Mouse (Mus musculus): ENCODE results near the gene Mipep. TPM values are rescaled to one million over a fixed set of nuclear protein-coding genes. Genes with fewer than 3 reads are reported as not detected.

The Mipep gene
- polyA plus RNA-seq, 1 experiment from 2014 or later: 18.8 TPM

DNA sequence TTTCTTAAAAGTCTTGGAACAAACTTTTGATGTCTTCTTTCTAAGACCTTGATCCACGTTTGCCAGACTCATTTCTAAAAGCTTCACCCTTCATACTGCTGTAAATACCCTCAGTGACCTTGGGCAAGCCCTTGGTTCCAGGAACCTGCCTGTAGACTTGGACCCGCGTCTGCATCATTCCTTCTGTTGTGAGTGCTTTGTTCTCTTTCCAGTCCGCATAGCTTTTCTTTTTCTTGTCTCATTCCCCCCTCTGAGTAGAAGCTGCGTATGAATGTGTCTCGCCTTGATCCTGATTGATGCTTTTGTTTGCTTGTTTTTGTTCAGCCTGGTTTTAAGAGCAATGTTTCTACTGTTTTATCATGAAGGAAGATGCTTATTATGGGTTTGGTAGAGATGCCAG is 52.3 kb downstream of the Mipep start:
- Histone ChIP-seq H3K4me1 (ENCODE audit: control insufficient read depth, insufficient read depth, low read length) (peaks cover 3% of the 10 kb centered on the region; the same call in 1 of the 2 replicates), H3K9me3 (replicated peaks; ENCODE audit: control insufficient read depth, low read length) (0 out of 2 replicates have a peak, but pooled peaks cover 2% of the 10 kb centered on the region), H3K36me3 (ENCODE audit: control insufficient read depth, insufficient read depth, low read length) (peaks cover 6% of the 10 kb centered on the region; the same call in 1 of the 2 replicates), H3K4me3 (replicated peaks; ENCODE audit: low read length) (no peak overlapping the region), H3K27ac (ENCODE audit: low read length) (no peak overlapping the region), H3K9ac (ENCODE audit: low read length) (no peak overlapping the region), H3K4me2 (ENCODE audit: low read depth, low read length) (no peak overlapping the region), H3K27me3 (ENCODE audit: control insufficient read depth, insufficient read depth, low read length) (no peaks in the 10 kb centered on the region)
- no peak for ATAC-seq (ENCODE audit: insufficient read depth, low FRiP score)
- 78% methylated on average over 6 of the region's 6 CpGs for WGBS

DNA sequence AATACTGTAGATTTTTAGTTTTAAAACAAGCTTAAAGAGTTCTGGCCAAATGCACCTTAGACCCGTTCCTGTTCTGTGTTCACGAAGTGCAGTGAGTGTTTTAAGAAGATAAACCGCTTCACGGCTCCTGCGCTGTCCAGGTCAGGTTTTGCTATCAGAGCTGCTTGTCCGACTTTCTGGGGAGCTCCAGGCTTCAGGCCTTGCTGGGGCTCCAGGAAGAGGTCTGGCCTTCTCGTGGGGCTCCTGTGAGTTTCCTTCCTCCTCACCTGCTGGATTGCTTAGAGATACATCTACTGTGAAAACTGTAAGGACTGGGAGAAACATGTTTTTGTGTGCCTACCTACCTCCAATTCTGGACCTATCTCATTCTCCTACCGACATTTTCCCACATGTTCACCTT is 55.3 kb downstream of the Mipep start:
- peaks cover 5% of the 10 kb centered on the region; the same call in 1 of the 2 replicates for H3K4me1 ChIP-seq (ENCODE audit: control insufficient read depth, insufficient read depth, low read length)
- 78% methylated on average over 8 of the region's 8 CpGs for WGBS
- H3K27ac ChIP-seq (ENCODE audit: low read length): no peak overlapping the region
- no peak overlapping the region for H3K9ac ChIP-seq (ENCODE audit: low read length)
- no peaks in the 10 kb centered on the region for H3K9me3 ChIP-seq (replicated peaks; ENCODE audit: control insufficient read depth, low read length)
- no peaks in the 10 kb centered on the region for H3K27me3 ChIP-seq (ENCODE audit: control insufficient read depth, insufficient read depth, low read length)
- H3K4me2 ChIP-seq (ENCODE audit: low read depth, low read length): no peak overlapping the region
- no peaks in the 10 kb centered on the region for H3K36me3 ChIP-seq (ENCODE audit: control insufficient read depth, insufficient read depth, low read length)
- no peak overlapping the region for H3K4me3 ChIP-seq (replicated peaks; ENCODE audit: low read length)
- no peak for ATAC-seq (ENCODE audit: insufficient read depth, low FRiP score)

DNA sequence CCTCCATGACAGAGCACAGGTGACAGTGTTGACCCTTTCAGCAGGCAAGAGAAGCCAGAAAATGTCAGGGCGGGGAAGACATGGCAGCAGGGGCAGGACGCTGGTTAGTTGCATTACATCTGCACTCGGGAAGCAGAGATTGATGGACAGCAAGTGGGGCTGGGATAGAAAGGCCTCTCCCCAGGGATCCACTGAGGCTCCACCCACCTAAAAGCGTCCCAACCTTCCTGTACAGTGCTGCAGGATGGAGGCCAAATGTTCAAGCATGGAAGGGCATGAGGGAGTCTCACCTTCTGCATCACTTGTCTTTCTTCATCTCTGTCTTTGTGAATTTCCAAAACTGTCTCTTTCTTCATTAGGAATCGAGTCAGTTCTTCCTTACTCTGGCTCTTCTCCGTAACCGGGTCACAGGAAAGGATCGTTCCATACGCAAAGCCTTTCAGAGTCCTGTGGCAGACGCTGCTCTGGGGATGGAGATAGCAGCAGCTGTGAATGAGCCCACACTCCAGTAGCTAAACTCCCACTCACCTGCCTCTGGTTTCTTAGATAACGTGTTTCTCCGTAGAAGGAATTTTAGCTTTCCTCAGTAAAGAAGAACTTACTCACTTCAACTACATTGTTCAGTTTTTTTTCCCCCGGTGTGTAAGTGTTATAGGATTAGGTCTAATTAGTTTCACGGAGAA is 57.7 kb downstream of the Mipep start:
- ATAC-seq (ENCODE audit: insufficient read depth, low FRiP score): no peak
- no peak overlapping the region for H3K4me2 ChIP-seq (ENCODE audit: low read depth, low read length)
- 71% methylated on average over 14 of the region's 14 CpGs for WGBS
- no peaks in the 10 kb centered on the region for H3K9me3 ChIP-seq (replicated peaks; ENCODE audit: control insufficient read depth, low read length)
- H3K36me3 ChIP-seq (ENCODE audit: control insufficient read depth, insufficient read depth, low read length): no peaks in the 10 kb centered on the region
- no peak overlapping the region for H3K27ac ChIP-seq (ENCODE audit: low read length)
- H3K4me1 ChIP-seq (ENCODE audit: control insufficient read depth, insufficient read depth, low read length): peaks cover 7% of the 10 kb centered on the region; the same call in 1 of the 2 replicates
- H3K9ac ChIP-seq (ENCODE audit: low read length): no peak overlapping the region
- no peaks in the 10 kb centered on the region for H3K27me3 ChIP-seq (ENCODE audit: control insufficient read depth, insufficient read depth, low read length)
- no peak overlapping the region for H3K4me3 ChIP-seq (replicated peaks; ENCODE audit: low read length)

DNA sequence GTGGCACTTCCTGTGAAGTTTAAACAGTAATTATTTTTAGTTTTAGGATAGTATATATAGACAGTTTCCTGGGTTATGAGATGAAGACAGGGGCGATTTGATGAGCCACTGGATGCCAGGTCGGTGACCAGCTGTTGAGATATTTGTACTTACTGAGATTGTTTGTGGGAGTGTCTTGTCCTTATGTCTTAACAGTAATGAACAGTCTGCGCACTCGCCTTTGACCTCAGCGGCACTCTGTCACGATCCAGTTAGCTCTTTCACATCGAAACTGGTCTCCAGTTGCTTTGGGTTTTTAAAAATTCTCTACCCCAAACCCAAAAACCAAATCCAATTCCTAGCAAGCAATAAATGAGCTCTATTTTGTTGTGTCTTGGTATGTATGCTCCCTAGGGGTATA is 59.2 kb downstream of the Mipep start:
- 74% methylated on average over 7 of the region's 7 CpGs for WGBS
- H3K4me3 ChIP-seq (replicated peaks; ENCODE audit: low read length): no peak overlapping the region
- H3K27ac ChIP-seq (ENCODE audit: low read length): no peak overlapping the region
- no peaks in the 10 kb centered on the region for H3K9me3 ChIP-seq (replicated peaks; ENCODE audit: control insufficient read depth, low read length)
- H3K27me3 ChIP-seq (ENCODE audit: control insufficient read depth, insufficient read depth, low read length): no peaks in the 10 kb centered on the region
- H3K4me2 ChIP-seq (ENCODE audit: low read depth, low read length): no peak overlapping the region
- no peak for ATAC-seq (ENCODE audit: insufficient read depth, low FRiP score)
- no peak overlapping the region for H3K9ac ChIP-seq (ENCODE audit: low read length)
- H3K4me1 ChIP-seq (ENCODE audit: control insufficient read depth, insufficient read depth, low read length): peaks cover 4% of the 10 kb centered on the region; the same call in 1 of the 2 replicates
- no peaks in the 10 kb centered on the region for H3K36me3 ChIP-seq (ENCODE audit: control insufficient read depth, insufficient read depth, low read length)

DNA sequence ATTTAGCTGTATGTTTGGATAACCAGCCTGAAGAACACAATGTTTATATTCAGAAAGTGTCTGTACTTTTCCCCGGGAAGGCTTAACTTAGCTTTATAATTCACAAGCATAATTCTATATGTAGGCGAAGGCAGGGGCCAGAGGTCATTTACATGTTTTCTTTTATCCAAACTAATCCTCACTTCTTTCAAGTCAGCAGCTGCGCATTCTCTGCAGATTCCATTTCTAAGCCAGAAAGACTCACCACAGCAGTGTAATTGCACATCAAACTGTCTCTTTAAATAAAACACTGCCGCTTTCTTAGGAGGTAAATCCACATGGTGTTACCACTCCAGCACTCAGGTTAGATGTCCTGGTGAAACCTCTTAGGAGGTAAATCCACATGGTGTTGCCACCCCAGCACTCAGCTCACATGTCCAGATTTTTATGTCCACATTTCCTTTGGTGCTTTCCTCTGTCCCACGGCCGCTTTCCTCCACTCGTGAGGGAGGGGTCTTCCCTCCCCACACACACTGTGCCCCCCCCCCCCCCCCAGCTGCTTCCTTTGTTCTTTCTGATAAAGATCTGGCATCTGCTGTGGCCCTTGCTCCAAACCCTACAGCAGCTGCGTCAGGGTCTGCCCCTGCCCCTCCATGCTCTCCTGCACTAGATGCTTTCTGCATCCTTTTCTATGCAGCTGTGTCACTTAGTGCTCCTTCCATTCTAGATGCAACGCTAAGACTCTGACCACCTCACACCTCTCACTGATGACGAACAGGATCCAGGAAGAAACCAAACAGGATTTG is 61.1 kb downstream of the Mipep start:
- Histone ChIP-seq H3K4me1 (ENCODE audit: control insufficient read depth, insufficient read depth, low read length) (peaks cover 4% of the 10 kb centered on the region; the same call in 1 of the 2 replicates), H3K27me3 (ENCODE audit: control insufficient read depth, insufficient read depth, low read length) (no peaks in the 10 kb centered on the region), H3K27ac (ENCODE audit: low read length) (no peak overlapping the region), H3K36me3 (ENCODE audit: control insufficient read depth, insufficient read depth, low read length) (0 out of 2 replicates have a peak, but pooled peaks cover 3% of the 10 kb centered on the region), H3K4me2 (ENCODE audit: low read depth, low read length) (no peak overlapping the region), H3K9ac (ENCODE audit: low read length) (no peak overlapping the region), H3K9me3 (replicated peaks; ENCODE audit: control insufficient read depth, low read length) (no peaks in the 10 kb centered on the region), H3K4me3 (replicated peaks; ENCODE audit: low read length) (no peak overlapping the region)
- ATAC-seq (ENCODE audit: insufficient read depth, low FRiP score): 0 out of 2 replicates have a peak, but pooled peaks have one; percentile 10
- WGBS: 35% methylated on average over 10 of the region's 10 CpGs

DNA sequence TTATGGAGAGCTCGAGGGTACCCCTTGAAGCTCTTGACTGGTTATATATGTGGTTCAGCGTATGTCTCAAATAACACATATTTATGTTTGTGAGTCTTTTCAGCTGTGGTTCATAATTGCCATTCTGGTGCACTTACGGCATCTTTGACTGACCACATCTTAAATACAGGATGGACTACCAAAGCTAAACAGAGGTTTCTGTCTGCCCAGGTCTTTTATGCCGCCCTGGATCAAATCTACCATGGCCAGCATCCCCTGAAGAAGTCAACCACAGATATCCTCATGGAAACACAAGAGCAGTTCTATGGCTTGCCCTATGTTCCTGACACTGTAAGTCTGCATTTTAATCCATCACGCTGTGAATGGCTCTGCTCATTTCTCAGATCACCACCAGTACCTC is 61.8 kb downstream of the Mipep start:
- H3K4me3 ChIP-seq (replicated peaks; ENCODE audit: low read length): no peak overlapping the region
- H3K4me2 ChIP-seq (ENCODE audit: low read depth, low read length): no peak overlapping the region
- peaks cover 5% of the 10 kb centered on the region; the same call in 1 of the 2 replicates for H3K36me3 ChIP-seq (ENCODE audit: control insufficient read depth, insufficient read depth, low read length)
- H3K4me1 ChIP-seq (ENCODE audit: control insufficient read depth, insufficient read depth, low read length): peaks cover 4% of the 10 kb centered on the region; the same call in 1 of the 2 replicates
- 85% methylated on average over 5 of the region's 5 CpGs for WGBS
- H3K27ac ChIP-seq (ENCODE audit: low read length): no peak overlapping the region
- H3K27me3 ChIP-seq (ENCODE audit: control insufficient read depth, insufficient read depth, low read length): no peaks in the 10 kb centered on the region
- no peaks in the 10 kb centered on the region for H3K9me3 ChIP-seq (replicated peaks; ENCODE audit: control insufficient read depth, low read length)
- no peak for ATAC-seq (ENCODE audit: insufficient read depth, low FRiP score)
- no peak overlapping the region for H3K9ac ChIP-seq (ENCODE audit: low read length)

DNA sequence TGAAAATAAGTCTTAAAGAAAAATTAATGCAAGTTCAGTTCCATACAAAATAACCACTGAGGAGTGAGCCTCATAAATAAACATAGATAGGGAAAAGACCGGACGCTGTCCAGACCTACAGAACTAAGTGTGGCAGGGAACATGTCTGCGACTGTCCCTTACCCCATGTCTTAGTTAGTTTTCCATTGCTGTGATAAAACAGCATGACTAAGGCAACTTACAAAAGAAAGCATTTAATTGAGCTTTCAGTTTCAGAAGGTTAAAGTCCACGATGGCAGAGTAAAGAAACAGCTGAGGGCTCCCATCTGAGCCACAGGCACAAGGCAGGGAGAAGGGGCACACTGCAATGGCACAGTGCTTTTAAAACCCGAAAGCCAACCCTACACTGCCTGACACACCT is 63.8 kb downstream of the Mipep start:
- whole genome bisulfite sequencing: 75% methylated on average over 5 of the region's 5 CpGs
- H3K4me1 ChIP-seq (ENCODE audit: control insufficient read depth, insufficient read depth, low read length): peaks cover 4% of the 10 kb centered on the region; the same call in 1 of the 2 replicates
- no peaks in the 10 kb centered on the region for H3K27me3 ChIP-seq (ENCODE audit: control insufficient read depth, insufficient read depth, low read length)
- H3K4me3 ChIP-seq (replicated peaks; ENCODE audit: low read length): no peak overlapping the region
- no peaks in the 10 kb centered on the region for H3K9me3 ChIP-seq (replicated peaks; ENCODE audit: control insufficient read depth, low read length)
- peaks cover 15% of the 10 kb centered on the region; the same call in 1 of the 2 replicates for H3K36me3 ChIP-seq (ENCODE audit: control insufficient read depth, insufficient read depth, low read length)
- no peak overlapping the region for H3K27ac ChIP-seq (ENCODE audit: low read length)
- no peak overlapping the region for H3K9ac ChIP-seq (ENCODE audit: low read length)
- no peak for ATAC-seq (ENCODE audit: insufficient read depth, low FRiP score)
- no peak overlapping the region for H3K4me2 ChIP-seq (ENCODE audit: low read depth, low read length)

DNA sequence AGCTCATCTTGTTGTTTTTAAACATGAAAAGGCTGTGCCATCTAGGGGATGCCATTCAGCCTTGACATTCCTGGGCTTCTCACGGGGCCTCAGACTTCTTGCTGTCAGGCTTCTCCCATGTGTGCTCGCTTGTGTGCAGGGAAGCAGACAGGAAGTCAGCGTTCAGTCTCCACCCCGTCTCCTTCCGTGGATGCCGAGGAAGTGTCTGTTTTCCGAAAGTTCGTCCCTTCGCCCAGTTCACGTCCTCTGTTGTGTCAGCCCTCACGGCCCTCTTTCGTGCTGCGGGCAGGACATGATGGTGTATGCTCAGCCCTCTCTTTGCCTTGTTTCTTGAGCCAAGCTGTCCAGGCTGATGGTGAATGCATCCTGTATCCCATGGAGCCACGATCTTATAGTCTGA is 65.7 kb downstream of the Mipep start:
- WGBS: 87% methylated on average over 14 of the region's 14 CpGs
- Histone ChIP-seq H3K27me3 (ENCODE audit: control insufficient read depth, insufficient read depth, low read length) (no peaks in the 10 kb centered on the region), H3K36me3 (ENCODE audit: control insufficient read depth, insufficient read depth, low read length) (peaks cover 15% of the 10 kb centered on the region; the same call in 1 of the 2 replicates)

DNA sequence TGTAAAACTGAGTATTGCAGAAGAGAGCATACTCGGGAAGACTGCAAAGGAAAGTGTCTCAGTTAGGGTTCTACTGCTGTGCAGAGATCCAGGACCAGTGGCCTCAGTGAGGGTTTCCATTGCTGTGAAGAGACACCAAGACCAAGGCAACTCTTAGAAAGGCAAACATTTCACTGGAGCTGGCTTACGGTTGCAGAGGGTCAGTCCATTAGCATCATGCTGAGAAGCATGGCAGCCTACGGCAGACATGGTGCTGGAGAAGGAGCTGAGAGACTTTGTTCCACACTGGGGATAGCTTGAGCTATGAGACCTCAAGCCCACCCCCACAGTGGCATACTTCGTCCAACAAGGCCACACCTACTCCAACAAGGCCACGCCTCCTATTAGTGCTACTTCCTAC is 67.3 kb downstream of the Mipep start:
- Histone ChIP-seq H3K4me1 (ENCODE audit: control insufficient read depth, insufficient read depth, low read length) (no peaks in the 10 kb centered on the region; the same call in 1 of the 2 replicates), H3K4me2 (ENCODE audit: low read depth, low read length) (no peak overlapping the region), H3K27ac (ENCODE audit: low read length) (no peak overlapping the region), H3K9me3 (replicated peaks; ENCODE audit: control insufficient read depth, low read length) (no peaks in the 10 kb centered on the region), H3K36me3 (ENCODE audit: control insufficient read depth, insufficient read depth, low read length) (peaks cover 15% of the 10 kb centered on the region; the same call in 1 of the 2 replicates), H3K9ac (ENCODE audit: low read length) (no peak overlapping the region), H3K27me3 (ENCODE audit: control insufficient read depth, insufficient read depth, low read length) (no peaks in the 10 kb centered on the region), H3K4me3 (replicated peaks; ENCODE audit: low read length) (no peak overlapping the region)
- ATAC-seq (ENCODE audit: insufficient read depth, low FRiP score): no peak
- 88% methylated on average over 5 of the region's 5 CpGs for WGBS

More for the DNA sequence above, 65.7 kb downstream of the Mipep start:
- H3K9me3 ChIP-seq (replicated peaks; ENCODE audit: control insufficient read depth, low read length): no peaks in the 10 kb centered on the region
- H3K9ac ChIP-seq (ENCODE audit: low read length): no peak overlapping the region
- no peak overlapping the region for H3K27ac ChIP-seq (ENCODE audit: low read length)
- H3K4me2 ChIP-seq (ENCODE audit: low read depth, low read length): no peak overlapping the region
- no peaks in the 10 kb centered on the region for H3K4me1 ChIP-seq (ENCODE audit: control insufficient read depth, insufficient read depth, low read length)
- no peak for ATAC-seq (ENCODE audit: insufficient read depth, low FRiP score)
- H3K4me3 ChIP-seq (replicated peaks; ENCODE audit: low read length): no peak overlapping the region

Data from stomach, embryonic 16.5 days (tissue).